Mouse (Mus musculus): ENCODE data around the gene Hpca. TPM values are rescaled to one million over a fixed set of nuclear protein-coding genes. Genes with fewer than 3 reads are reported as not detected.
A peak's percentile ranks its signal among the peaks of the same experiment; 100 is the strongest.

Gene Hpca
- total and polyA plus RNA-seq, 2 experiments = 0.18 to 0.23 TPM

- H3K27ac ChIP-seq (replicated peaks; ENCODE audit: insufficient read depth, low read depth, low read length) = no peak overlapping the region
- TF ChIP-seq POLR2A (IDR thresholded peaks at IDR 0.05; ENCODE audit: extremely low read depth, insufficient read depth, low read length) (no peak), CTCF (IDR thresholded peaks at IDR 0.05; ENCODE audit: low read depth, low read length) (peak; percentile 64)
- no peaks in the 10 kb centered on the region; the same call in 1 of the 2 replicates for H3K4me1 ChIP-seq (ENCODE audit: control insufficient read depth, insufficient read depth, low read length)
- H3K9ac ChIP-seq (ENCODE audit: low read depth, low read length) = no peak overlapping the region
- H3K36me3 ChIP-seq (ENCODE audit: control insufficient read depth, insufficient read depth, low read length) = no peaks in the 10 kb centered on the region
- DNase-seq (ENCODE audit: extremely low read depth, low read depth, low spot score) = peak; percentile 31
- H3K4me3 ChIP-seq (ENCODE audit: insufficient read depth, low read depth, low read length) = no peak overlapping the region
- no peaks in the 10 kb centered on the region for H3K27me3 ChIP-seq (ENCODE audit: control insufficient read depth, insufficient read depth, low read length)
- WGBS = 58% methylated on average over 11 of the region's 11 CpGs
- no peaks in the 10 kb centered on the region for H3K79me2 ChIP-seq (ENCODE audit: control insufficient read depth, insufficient read depth, low read length)
Measured at GRCm38 (mm10) chr4:129111350-129111749, 10.5 kb downstream of the Hpca start.

GRCm38 (mm10) chr4:129110804-129111203 is 11.0 kb downstream of the Hpca start:
- H3K4me3 ChIP-seq (ENCODE audit: insufficient read depth, low read depth, low read length) = no peak overlapping the region
- no peaks in the 10 kb centered on the region for H3K27me3 ChIP-seq (ENCODE audit: control insufficient read depth, insufficient read depth, low read length)
- no peak overlapping the region for H3K9ac ChIP-seq (ENCODE audit: low read depth, low read length)
- no peaks in the 10 kb centered on the region for H3K36me3 ChIP-seq (ENCODE audit: control insufficient read depth, insufficient read depth, low read length)
- no peak for TF ChIP-seq CTCF (IDR thresholded peaks at IDR 0.05; ENCODE audit: low read depth, low read length)
- TF ChIP-seq POLR2A (IDR thresholded peaks at IDR 0.05; ENCODE audit: extremely low read depth, insufficient read depth, low read length) = no peak
- no peaks in the 10 kb centered on the region for H3K79me2 ChIP-seq (ENCODE audit: control insufficient read depth, insufficient read depth, low read length)
- no peak for DNase-seq (ENCODE audit: extremely low read depth, low read depth, low spot score)
- WGBS = 83% methylated on average over 6 of the region's 6 CpGs
- no peaks in the 10 kb centered on the region; the same call in 1 of the 2 replicates for H3K4me1 ChIP-seq (ENCODE audit: control insufficient read depth, insufficient read depth, low read length)
- H3K27ac ChIP-seq (replicated peaks; ENCODE audit: insufficient read depth, low read depth, low read length) = no peak overlapping the region

- Histone ChIP-seq H3K27ac (replicated peaks; ENCODE audit: insufficient read depth, low read depth, low read length) (no peak overlapping the region), H3K4me3 (ENCODE audit: insufficient read depth, low read depth, low read length) (no peak overlapping the region), H3K36me3 (ENCODE audit: control insufficient read depth, insufficient read depth, low read length) (no peaks in the 10 kb centered on the region), H3K9ac (ENCODE audit: low read depth, low read length) (no peak overlapping the region), H3K79me2 (ENCODE audit: control insufficient read depth, insufficient read depth, low read length) (no peaks in the 10 kb centered on the region), H3K27me3 (ENCODE audit: control insufficient read depth, insufficient read depth, low read length) (0 out of 2 replicates have a peak, but pooled peaks cover 2% of the 10 kb centered on the region), H3K4me1 (ENCODE audit: control insufficient read depth, insufficient read depth, low read length) (no peaks in the 10 kb centered on the region; the same call in 1 of the 2 replicates)
- TF ChIP-seq CTCF (IDR thresholded peaks at IDR 0.05; ENCODE audit: low read depth, low read length) = no peak
- no peak for TF ChIP-seq POLR2A (IDR thresholded peaks at IDR 0.05; ENCODE audit: extremely low read depth, insufficient read depth, low read length)
- 82% methylated on average over 7 of the region's 7 CpGs for WGBS
- DNase-seq (ENCODE audit: extremely low read depth, low read depth, low spot score) = no peak
Measured at GRCm38 (mm10) chr4:129108624-129109023, 13.2 kb downstream of the Hpca start.

- no peak for TF ChIP-seq POLR2A (IDR thresholded peaks at IDR 0.05; ENCODE audit: extremely low read depth, insufficient read depth, low read length)
- no peak for TF ChIP-seq CTCF (IDR thresholded peaks at IDR 0.05; ENCODE audit: low read depth, low read length)
- no peak overlapping the region for H3K27ac ChIP-seq (replicated peaks; ENCODE audit: insufficient read depth, low read depth, low read length)
- 43% methylated on average over 10 of the region's 10 CpGs for WGBS
- peak; percentile 39 for DNase-seq (ENCODE audit: extremely low read depth, low read depth, low spot score)
- H3K4me3 ChIP-seq (ENCODE audit: insufficient read depth, low read depth, low read length) = no peak overlapping the region
- no peak overlapping the region for H3K9ac ChIP-seq (ENCODE audit: low read depth, low read length)
- no peaks in the 10 kb centered on the region for H3K79me2 ChIP-seq (ENCODE audit: control insufficient read depth, insufficient read depth, low read length)
- H3K4me1 ChIP-seq (ENCODE audit: control insufficient read depth, insufficient read depth, low read length) = peaks cover 6% of the 10 kb centered on the region; the same call in 1 of the 2 replicates
- H3K36me3 ChIP-seq (ENCODE audit: control insufficient read depth, insufficient read depth, low read length) = no peaks in the 10 kb centered on the region
- 0 out of 2 replicates have a peak, but pooled peaks cover 2% of the 10 kb centered on the region for H3K27me3 ChIP-seq (ENCODE audit: control insufficient read depth, insufficient read depth, low read length)
Measured at GRCm38 (mm10) chr4:129107348-129107899, 14.4 kb downstream of the Hpca start.

- H3K4me1 ChIP-seq (ENCODE audit: control insufficient read depth, insufficient read depth, low read length) = peaks cover 9% of the 10 kb centered on the region
- H3K4me3 ChIP-seq (ENCODE audit: insufficient read depth, low read depth, low read length) = no peak overlapping the region
- H3K27me3 ChIP-seq (ENCODE audit: control insufficient read depth, insufficient read depth, low read length) = 0 out of 2 replicates have a peak, but pooled peaks cover 2% of the 10 kb centered on the region
- H3K9ac ChIP-seq (ENCODE audit: low read depth, low read length) = no peak overlapping the region
- TF ChIP-seq CTCF (IDR thresholded peaks at IDR 0.05; ENCODE audit: low read depth, low read length) = no peak
- no peak for TF ChIP-seq POLR2A (IDR thresholded peaks at IDR 0.05; ENCODE audit: extremely low read depth, insufficient read depth, low read length)
- H3K27ac ChIP-seq (replicated peaks; ENCODE audit: insufficient read depth, low read depth, low read length) = no peak overlapping the region
- no peaks in the 10 kb centered on the region for H3K79me2 ChIP-seq (ENCODE audit: control insufficient read depth, insufficient read depth, low read length)
- no peaks in the 10 kb centered on the region for H3K36me3 ChIP-seq (ENCODE audit: control insufficient read depth, insufficient read depth, low read length)
- DNase-seq (ENCODE audit: extremely low read depth, low read depth, low spot score) = no peak
- WGBS = 76% methylated on average over 9 of the region's 9 CpGs
Measured at GRCm38 (mm10) chr4:129106073-129106472, 15.8 kb downstream of the Hpca start.

- DNase-seq (ENCODE audit: extremely low read depth, low read depth, low spot score) = no peak
- H3K4me1 ChIP-seq (ENCODE audit: control insufficient read depth, insufficient read depth, low read length) = peaks cover 9% of the 10 kb centered on the region
- no peaks in the 10 kb centered on the region for H3K36me3 ChIP-seq (ENCODE audit: control insufficient read depth, insufficient read depth, low read length)
- H3K9ac ChIP-seq (ENCODE audit: low read depth, low read length) = no peak within 1 kb of the TSS
- TF ChIP-seq CTCF (IDR thresholded peaks at IDR 0.05; ENCODE audit: low read depth, low read length) = no peak
- no peak for TF ChIP-seq POLR2A (IDR thresholded peaks at IDR 0.05; ENCODE audit: extremely low read depth, insufficient read depth, low read length)
- no peak within 1 kb of the TSS for H3K27ac ChIP-seq (replicated peaks; ENCODE audit: insufficient read depth, low read depth, low read length)
- H3K27me3 ChIP-seq (ENCODE audit: control insufficient read depth, insufficient read depth, low read length) = 0 out of 2 replicates have a peak, but pooled peaks cover 2% of the 10 kb centered on the region
- H3K4me3 ChIP-seq (ENCODE audit: insufficient read depth, low read depth, low read length) = no peak within 1 kb of the TSS
- no peaks in the 10 kb centered on the region for H3K79me2 ChIP-seq (ENCODE audit: control insufficient read depth, insufficient read depth, low read length)
- WGBS = 34% methylated on average over 38 of the region's 40 CpGs
Measured at GRCm38 (mm10) chr4:129105356-129105755, 16.5 kb downstream of the Hpca start, which contains the start of gene Tmem54. Tmem54 (plus strand) TSS chr4:129105548.
